Mouse (Mus musculus): Measurements from ENCODE around the gene Padi6.

Padi6 gene

GRCm38 (mm10) chr4:140747978-140748377 is 5.5 kb upstream of the Padi6 start:
- DNase-seq, result no peak

DNA sequence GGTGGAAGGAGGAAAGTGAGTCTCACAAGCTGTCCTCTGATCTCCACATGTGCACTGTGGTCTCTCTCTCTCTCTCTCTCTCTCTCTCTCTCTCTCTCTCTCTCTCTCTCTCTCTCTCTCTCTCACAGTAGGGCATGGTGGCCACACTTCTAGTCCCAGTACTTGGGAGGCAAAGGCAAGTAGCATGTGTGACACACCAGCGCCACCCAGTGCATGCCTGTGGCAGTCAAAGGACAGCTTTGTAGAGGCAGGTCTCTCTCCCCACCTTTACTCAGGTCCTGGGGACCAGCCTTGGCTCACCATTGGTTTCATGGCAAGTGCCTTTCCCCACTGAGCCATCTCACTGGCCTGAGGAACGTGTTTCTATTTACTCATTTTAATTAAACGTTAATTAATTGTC is 2.2 kb upstream of the Padi6 start:
- peak; percentile 75 to 79 for DNase-seq

- DNase-seq, result no peak
Observed at GRCm38 (mm10) chr4:140743086-140743485, 643 bp upstream of the Padi6 start.

DNA sequence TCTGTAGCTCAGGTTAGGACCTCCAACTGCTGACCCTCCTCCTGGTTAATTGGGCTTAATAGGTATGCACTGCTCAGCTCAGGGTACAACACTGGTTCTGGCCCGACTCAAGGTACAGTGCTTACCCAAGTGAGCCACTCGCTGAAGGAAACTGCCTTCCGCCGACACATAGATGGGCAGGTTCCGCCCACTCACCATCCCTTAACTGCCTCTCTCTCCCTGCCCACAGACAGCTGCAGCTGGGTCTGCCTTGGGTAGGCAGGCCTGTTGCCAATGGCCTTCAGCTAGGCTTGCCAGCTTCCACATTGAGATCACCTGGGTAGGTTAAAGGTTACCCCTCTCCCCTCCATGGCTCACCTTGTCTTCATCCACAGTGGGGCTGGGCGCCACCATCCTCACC is 1.0 kb downstream of the Padi6 start:
- DNase-seq, result no peak

DNA sequence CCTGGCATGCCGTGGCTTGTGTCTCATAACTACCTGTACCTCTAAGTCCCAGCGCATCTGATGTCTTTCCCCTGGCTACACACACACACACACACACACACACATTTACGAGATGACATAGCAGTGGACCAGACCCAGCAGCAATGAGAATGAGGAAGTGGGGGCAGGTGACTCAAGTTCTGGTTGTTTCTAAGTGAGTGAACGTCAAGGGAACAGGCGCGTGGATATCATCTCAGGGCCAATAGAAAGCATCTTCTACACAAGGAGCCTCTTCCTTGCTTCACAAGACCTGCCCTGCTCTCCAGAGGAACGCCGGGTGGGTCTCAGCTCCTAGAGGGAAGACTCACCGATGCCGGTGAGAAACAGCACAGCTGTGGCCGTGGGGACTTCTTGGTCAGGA is 1.8 kb downstream of the Padi6 start:
- DNase-seq, result no peak

DNA sequence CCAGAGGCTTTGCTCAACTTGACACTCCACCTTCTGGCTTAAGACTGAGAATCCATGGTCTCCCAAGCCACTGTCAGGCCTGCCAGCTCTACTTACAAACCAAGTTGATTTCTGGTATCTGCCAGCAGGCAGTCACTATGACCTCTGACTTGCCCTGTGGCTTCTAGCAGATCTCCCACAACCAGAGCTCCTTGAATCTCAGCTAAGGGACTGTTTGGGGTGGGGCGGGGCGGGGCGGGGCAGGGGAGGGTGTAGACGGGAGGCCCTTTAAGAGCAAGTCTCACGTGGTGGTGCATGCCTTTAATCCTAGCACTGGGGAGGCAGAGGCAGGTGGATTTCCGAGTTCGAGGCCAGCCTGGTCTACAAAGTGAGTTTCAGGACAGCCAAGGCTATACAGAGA is 9.6 kb downstream of the Padi6 start:
- DNase-seq, result no peak

GRCm38 (mm10) chr4:140731654-140732053 is 10.8 kb downstream of the Padi6 start:
- DNase-seq, result no peak

- DNase-seq, result no peak
Observed at GRCm38 (mm10) chr4:140726907-140727306, 15.5 kb downstream of the Padi6 start.

- no peak for DNase-seq
Observed at GRCm38 (mm10) chr4:140724739-140725138, 17.7 kb downstream of the Padi6 start.

- peak in 1 of 2 experiments; percentile 26 for DNase-seq
Observed at GRCm38 (mm10) chr4:140723801-140724200, 18.6 kb downstream of the Padi6 start.

DNA sequence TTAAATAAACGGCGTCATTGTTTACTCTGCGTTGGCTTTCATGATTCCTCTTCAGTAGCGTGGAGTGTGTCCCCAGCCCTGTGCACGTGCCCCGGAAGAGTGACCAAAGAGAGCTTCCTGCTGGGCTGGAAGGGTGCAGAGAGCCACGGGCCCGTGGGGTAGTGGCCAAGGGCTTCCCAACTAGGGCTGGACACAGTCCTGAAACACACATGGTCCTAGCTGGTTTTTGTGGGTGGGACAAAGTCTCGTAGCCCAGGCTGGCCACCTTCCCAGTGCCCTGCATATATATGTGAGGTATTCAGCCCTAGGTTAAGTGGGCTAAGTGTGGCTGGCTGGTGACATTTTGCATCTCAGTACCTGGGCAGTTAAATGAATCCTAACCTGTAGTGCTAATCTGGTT is 19.3 kb downstream of the Padi6 start:
- DNase-seq, result no peak

DNA sequence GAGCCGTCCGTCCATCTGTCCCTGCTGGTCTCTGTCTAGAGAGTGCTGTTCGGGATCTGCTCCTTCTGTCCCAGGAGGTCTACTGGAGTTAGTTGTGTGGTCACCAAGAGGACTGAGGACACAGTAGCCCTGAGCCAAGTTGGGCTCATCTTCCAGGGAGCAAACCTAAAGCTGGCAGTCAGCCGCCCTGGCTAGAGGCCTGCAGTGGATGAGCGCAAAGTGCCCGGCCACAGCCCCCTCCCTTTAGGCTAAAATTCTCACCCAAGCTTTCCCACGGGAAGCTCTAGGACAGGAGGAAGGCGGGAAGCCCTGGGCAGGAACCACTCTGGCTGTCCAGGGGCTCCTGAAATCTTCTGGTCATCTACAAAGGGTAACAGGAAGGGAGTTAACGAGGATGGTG is 19.7 kb downstream of the Padi6 start:
- DNase-seq, result no peak

DNA sequence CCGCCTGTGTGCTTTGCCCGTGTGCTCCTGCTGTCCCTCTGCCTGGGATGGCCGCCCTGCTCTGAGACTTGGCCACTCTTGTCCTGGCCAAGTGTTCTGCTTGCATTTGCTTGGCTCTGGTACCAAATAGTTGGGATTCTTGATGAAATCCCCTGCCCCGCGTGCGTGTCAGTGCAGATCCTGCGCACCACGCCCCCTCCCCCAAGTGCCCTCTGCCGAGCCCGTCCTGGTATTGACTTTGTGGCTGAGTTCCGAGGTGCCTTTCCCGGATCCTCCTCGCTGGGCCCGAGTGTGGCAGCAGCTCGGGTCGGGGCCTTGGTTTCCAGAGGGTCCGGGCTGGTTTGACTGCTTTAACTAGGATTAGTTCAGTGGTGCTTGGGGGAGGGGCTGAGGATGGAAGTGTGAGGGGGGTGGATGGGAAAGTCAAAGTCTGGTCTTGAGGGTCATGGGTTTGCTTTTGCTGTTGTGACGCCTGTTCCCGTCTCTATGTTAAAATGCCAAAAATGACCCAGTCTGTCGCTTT is 20.4 kb downstream of the Padi6 start:
- no peak for DNase-seq

DNA sequence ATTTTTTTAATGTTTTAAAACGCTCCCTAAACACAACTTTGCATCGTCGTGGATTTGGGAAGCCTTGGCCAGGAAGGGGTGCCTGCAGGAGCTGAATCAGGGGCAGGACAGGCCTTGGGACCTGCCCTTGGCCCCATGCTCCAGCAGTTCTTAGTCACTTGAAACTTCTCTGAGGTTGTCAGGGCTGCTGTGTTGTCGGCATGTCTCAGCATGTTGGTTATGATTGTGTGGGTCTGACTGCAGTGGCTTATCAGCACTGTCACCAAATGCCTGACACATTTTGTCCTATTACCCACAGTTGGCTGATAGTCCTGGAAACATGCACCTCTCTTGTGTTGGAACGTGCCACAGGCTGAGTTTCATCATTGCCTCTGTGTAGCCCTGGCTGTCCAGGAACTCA is 22.4 kb downstream of the Padi6 start:
- no peak for DNase-seq

- no peak for DNase-seq
Observed at GRCm38 (mm10) chr4:140718436-140718835, 24.0 kb downstream of the Padi6 start.

- peak; percentile 14 to 46 for DNase-seq
Observed at GRCm38 (mm10) chr4:140716994-140717393, 25.4 kb downstream of the Padi6 start.

DNA sequence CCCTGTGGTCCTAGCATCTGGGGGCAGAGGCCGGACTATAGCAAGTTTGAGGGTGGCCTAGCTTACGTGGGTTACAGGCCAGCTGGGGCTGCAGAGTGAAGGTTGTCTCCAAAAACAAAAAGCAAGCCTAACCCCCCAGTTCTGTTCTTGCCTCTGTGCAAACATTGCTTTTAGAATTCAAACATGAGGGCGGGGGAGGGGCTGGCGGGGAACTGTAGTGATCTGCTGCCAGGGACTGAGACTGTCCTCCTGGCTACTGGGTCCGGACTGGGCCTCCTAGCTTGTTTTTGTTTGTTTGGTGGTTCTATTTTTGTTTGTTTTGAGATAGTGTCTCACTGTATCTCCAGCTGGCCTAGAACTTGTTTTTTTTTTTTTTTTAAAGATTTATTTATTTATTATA is 27.9 kb downstream of the Padi6 start:
- DNase-seq, result no peak

- peak; percentile 78 to 79 for DNase-seq
Observed at GRCm38 (mm10) chr4:140713480-140714365, 28.7 kb downstream of the Padi6 start.

DNA sequence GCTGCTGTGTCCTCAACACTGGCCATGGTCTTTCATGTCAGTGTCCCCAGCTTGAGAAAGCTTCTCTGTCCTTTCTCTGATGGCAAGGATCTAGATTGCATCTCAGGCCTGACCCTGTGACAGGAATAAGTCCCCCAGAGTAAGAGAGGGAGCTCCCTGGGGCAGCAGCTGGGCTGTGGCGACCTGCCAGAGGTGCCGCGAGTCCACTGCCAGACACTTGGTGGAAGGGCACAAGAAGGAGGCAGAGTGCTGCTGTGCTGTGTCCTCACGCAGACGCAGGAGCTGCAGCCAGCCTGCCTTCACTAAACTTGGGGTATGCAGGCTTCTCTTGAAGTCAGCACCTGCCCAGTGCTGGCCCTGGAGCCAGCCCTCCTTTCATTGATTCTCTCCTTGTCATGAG is 31.1 kb downstream of the Padi6 start:
- DNase-seq, result no peak

DNA sequence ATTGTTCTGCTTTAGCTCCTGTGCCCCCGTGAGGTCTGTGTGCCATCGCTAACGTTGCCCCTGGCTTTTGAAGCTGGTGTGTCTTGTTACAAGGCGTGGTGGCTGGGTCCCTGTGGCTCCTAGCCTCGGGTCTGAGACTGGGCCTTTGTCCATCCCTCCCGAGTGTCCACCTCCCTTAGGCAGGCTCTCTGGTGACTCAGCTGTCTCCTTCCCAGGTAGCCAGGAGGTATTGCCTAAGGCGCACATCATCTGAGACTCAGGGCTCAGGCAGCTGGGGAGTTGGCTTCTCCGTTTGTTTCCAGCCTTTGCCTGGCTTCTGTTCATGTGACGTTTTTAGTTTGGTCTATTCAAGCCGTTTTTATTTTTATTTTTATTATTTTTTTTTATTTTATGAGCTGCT is 31.7 kb downstream of the Padi6 start:
- no peak for DNase-seq

GRCm38 (mm10) chr4:140709617-140710016 is 32.8 kb downstream of the Padi6 start:
- no peak for DNase-seq

DNA sequence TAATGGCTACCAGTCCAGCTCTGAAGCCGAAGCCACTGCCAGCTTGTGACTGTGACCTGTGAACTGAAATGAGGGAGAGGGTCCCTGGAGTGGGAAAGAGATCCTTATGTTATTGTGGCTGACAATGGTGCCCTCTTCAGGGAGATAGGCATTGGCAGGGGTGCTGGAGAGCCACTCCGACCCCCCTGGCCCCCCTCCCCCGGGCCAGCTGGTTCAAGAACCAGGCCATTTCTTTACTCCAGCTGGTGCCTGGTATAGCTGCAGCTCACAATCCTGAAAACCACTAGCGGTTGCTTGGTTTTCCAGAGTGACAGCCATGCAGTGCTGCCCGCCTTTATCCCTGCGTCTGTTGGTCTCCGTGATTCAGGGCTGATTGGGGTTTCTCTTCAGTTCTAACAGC is 33.3 kb downstream of the Padi6 start:
- DNase-seq, result no peak

DNA sequence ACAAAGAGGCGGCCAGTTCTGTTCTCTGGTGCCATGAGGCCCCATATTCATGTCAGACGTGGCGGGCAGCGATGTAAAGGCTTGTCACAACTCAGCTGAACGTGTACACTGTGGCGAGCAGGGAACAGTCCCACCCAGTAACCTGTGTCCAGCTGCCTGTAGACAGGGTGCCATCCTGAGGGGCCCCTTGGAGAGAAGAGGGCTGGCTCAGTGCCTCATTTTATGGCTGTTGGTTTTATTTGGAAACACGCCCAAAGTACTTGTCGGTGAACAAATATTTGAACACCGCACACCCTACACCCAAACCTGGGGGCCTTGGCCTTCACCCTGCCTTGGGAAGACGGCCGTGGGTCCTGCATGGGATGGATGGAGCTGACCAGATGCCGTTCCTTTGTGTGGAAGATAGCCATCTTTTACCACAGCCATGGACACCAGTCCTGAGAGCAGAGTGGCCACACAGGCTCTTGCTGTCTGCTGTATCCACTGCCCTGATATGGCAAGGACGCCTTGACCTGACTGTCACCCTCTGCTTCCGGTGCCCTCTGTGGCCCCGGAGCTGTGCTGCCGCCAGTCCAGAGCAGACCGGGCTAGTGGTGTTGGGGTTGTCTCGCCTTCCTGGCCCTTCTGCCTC is 34.0 kb downstream of the Padi6 start:
- no peak for DNase-seq

- DNase-seq, result no peak
Observed at GRCm38 (mm10) chr4:140707615-140708014, 34.8 kb downstream of the Padi6 start.

Data from thymus, postnatal 36 days (tissue).